Mouse (Mus musculus) limb, embryonic 13.5 days (tissue): Measurements from ENCODE around the gene T2. TPM values are rescaled to one million over a fixed set of nuclear protein-coding genes. Genes with fewer than 3 reads are reported as not detected.

ENCODE experiments used
- ATAC-seq: fragments of 200-750 bp; cut with Nextera tagmentation; 2 replicates; pipeline ENCODE4 v1.8.0; 2017; ENCODE audit warnings: low read depth, moderate number of reproducible peaks, moderate TSS enrichment; ENCODE audit not compliant: low FRiP score
- H3K27ac ChIP-seq: fragments of 300-500 bp; sonication (generic); 2 replicates; pipeline ENCODE4 v1.5.1; 2015; ENCODE audit warnings: inconsistent platforms, mild to moderate bottlenecking, moderate library complexity
- H3K27me3 ChIP-seq: fragments of 300-500 bp; sonication (generic); 2 replicates; pipeline ENCODE4 v1.6.1; 2015; ENCODE audit warnings: mild to moderate bottlenecking, inconsistent platforms
- H3K36me3 ChIP-seq: fragments of 300-500 bp; sonication (generic); 2 replicates; pipeline ENCODE4 v1.6.1; 2015; ENCODE audit warnings: inconsistent platforms, mild to moderate bottlenecking, moderate library complexity
- H3K4me1 ChIP-seq: fragments of 300-500 bp; sonication (generic); 2 replicates; pipeline ENCODE4 v1.6.1; 2015; ENCODE audit warnings: inconsistent platforms
- H3K4me2 ChIP-seq: fragments of 300-500 bp; sonication (generic); replicated peaks from 2 replicates; pipeline ENCODE4 v1.6.1; 2015; ENCODE audit warnings: inconsistent platforms, mild to moderate bottlenecking, moderate library complexity
- H3K4me3 ChIP-seq: fragments of 300-500 bp; sonication (generic); 2 replicates; pipeline ENCODE4 v1.5.1; 2015; ENCODE audit warnings: moderate library complexity, mild to moderate bottlenecking, inconsistent platforms
- H3K9ac ChIP-seq: fragments of 300-500 bp; sonication (generic); 2 replicates; pipeline ENCODE4 v1.6.1; 2015; ENCODE audit warnings: mild to moderate bottlenecking, inconsistent platforms
- H3K9me3 ChIP-seq: fragments of 300-500 bp; sonication (generic); 2 replicates; pipeline ENCODE4 v1.6.1; 2016; ENCODE audit warnings: inconsistent platforms
- WGBS: fragments of 180-500 bp; shearing (Covaris S2); methylation state at CpG from one replicate; pipeline ENCODE4 v1.1.7; 2015; 5-methylcytosine and 5-hydroxymethylcytosine counted together
- polyA plus RNA-seq: library from polyadenylated mRNA; unstranded; fragments of >200 nt; fragmentation: Nextera tagmentation; extraction: Ambion mirVana; gene quantifications from 2 replicates; pipeline ENCODE4 v1.2.1, GENCODE M21; 2015

T2 gene
- polyA plus RNA-seq, 1 experiment from 2014 or later = 1.3 TPM

GRCm38 (mm10) chr17:8369171-8369570 lies 13.4 kb downstream of the T2 start:
- no peaks in the 10 kb centered on the region for H3K36me3 ChIP-seq
- H3K9ac ChIP-seq = no peak overlapping the region
- no peaks in the 10 kb centered on the region for H3K27me3 ChIP-seq
- WGBS = 79% methylated on average over 2 of the region's 2 CpGs
- ATAC-seq = no peak
- H3K4me3 ChIP-seq = no peak overlapping the region
- H3K9me3 ChIP-seq = no peaks in the 10 kb centered on the region
- no peak overlapping the region for H3K4me2 ChIP-seq
- H3K27ac ChIP-seq = no peak overlapping the region
- H3K4me1 ChIP-seq = peaks cover 49% of the 10 kb centered on the region

GRCm38 (mm10) chr17:8370634-8371229 lies 14.9 kb downstream of the T2 start:
- H3K36me3 ChIP-seq = no peaks in the 10 kb centered on the region
- no peak overlapping the region for H3K27ac ChIP-seq
- H3K4me1 ChIP-seq = peaks cover 52% of the 10 kb centered on the region
- no peaks in the 10 kb centered on the region for H3K27me3 ChIP-seq
- no peak overlapping the region for H3K4me3 ChIP-seq
- H3K4me2 ChIP-seq = no peak overlapping the region
- no peaks in the 10 kb centered on the region for H3K9me3 ChIP-seq
- no peak overlapping the region for H3K9ac ChIP-seq
- no peak for ATAC-seq
- 32% methylated on average over 13 of the region's 13 CpGs for WGBS

DNA sequence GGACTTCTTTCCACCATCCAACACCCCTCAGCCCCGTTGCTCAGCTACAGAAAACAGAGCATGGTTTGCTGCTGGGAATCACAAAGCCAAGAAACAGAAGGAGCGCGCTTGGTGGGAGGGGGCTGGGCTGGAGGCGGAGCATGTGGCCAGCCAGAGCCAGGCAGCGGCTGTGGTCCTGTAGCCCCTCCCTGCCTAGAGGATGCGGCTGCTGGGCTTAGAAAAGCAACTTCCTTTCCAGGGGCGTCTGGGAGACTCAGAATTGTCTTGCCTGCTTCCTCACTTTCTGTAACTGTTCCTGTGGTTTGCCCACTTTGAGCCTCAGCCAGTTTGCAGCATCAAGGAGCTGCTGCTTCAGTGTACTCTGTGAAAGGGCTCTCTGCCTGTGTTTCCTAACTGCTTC lies 16.0 kb downstream of the T2 start:
- ATAC-seq = peak; percentile 86
- 2% methylated on average over 7 of the region's 7 CpGs for WGBS
- H3K36me3 ChIP-seq = no peaks in the 10 kb centered on the region
- H3K9ac ChIP-seq = peak overlapping the region; percentile 63
- H3K4me3 ChIP-seq = peak overlapping the region; percentile 33
- peaks cover 53% of the 10 kb centered on the region for H3K4me1 ChIP-seq
- H3K4me2 ChIP-seq = peak overlapping the region; percentile 67
- H3K27ac ChIP-seq = peak overlapping the region; percentile 84
- H3K27me3 ChIP-seq = no peaks in the 10 kb centered on the region
- no peaks in the 10 kb centered on the region for H3K9me3 ChIP-seq

- Histone ChIP-seq H3K9ac (peak overlapping the region; percentile 63), H3K4me1 (peaks cover 47% of the 10 kb centered on the region)
- WGBS = 2% methylated on average over 18 of the region's 18 CpGs
Measured at GRCm38 (mm10) chr17:8372286-8373046, 16.7 kb downstream of the T2 start.

DNA sequence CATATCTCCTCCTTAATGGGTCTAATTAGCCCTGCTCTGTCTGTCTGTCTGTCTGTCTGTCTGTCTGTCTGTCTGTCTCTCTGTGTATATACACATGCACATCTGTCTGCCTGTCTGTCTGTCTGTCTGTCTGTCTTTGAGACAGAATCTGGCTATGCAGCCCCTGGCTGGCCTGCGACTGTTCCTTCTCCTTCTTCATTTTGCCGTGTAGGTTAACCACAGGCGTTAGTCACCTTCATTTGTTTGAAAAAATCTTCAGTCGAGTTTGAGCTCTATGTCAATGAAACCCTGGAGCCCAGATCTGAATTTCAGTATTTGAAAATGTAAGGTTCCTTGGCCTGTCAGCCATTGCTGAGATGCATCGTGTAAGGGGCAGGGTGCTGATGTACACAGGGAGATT lies 21.5 kb downstream of the T2 start:
- Histone ChIP-seq H3K9me3 (no peaks in the 10 kb centered on the region), H3K4me3 (no peak overlapping the region), H3K4me1 (peaks cover 11% of the 10 kb centered on the region), H3K9ac (no peak overlapping the region), H3K4me2 (no peak overlapping the region), H3K27me3 (no peaks in the 10 kb centered on the region), H3K36me3 (no peaks in the 10 kb centered on the region), H3K27ac (no peak overlapping the region)
- ATAC-seq = no peak
- WGBS = 51% methylated on average over 5 of the region's 5 CpGs

More at GRCm38 (mm10) chr17:8372286-8373046, 16.7 kb downstream of the T2 start:
- Histone ChIP-seq H3K9me3 (no peaks in the 10 kb centered on the region), H3K4me2 (peak overlapping the region; percentile 67), H3K27me3 (no peaks in the 10 kb centered on the region), H3K36me3 (no peaks in the 10 kb centered on the region), H3K4me3 (peak overlapping the region; percentile 33), H3K27ac (peak overlapping the region; percentile 84)
- ATAC-seq = peak; percentile 54; the same call in 1 of the 2 replicates

GRCm38 (mm10) chr17:8385441-8385840 lies 29.6 kb downstream of the T2 start:
- Histone ChIP-seq H3K27ac (no peak overlapping the region), H3K4me2 (no peak overlapping the region), H3K4me1 (peaks cover 14% of the 10 kb centered on the region), H3K4me3 (no peak overlapping the region), H3K9ac (no peak overlapping the region), H3K36me3 (no peaks in the 10 kb centered on the region), H3K9me3 (no peaks in the 10 kb centered on the region), H3K27me3 (peaks cover 29% of the 10 kb centered on the region)
- no peak for ATAC-seq
- 96% methylated on average over 2 of the region's 2 CpGs for WGBS

- no peak for ATAC-seq
- Histone ChIP-seq H3K9ac (peak overlapping the region; percentile 36; the same call in 1 of the 2 replicates), H3K27me3 (peaks cover 39% of the 10 kb centered on the region), H3K4me3 (peak overlapping the region; percentile 30), H3K4me2 (peak overlapping the region; percentile 62), H3K4me1 (peaks cover 14% of the 10 kb centered on the region), H3K27ac (no peak overlapping the region), H3K36me3 (no peaks in the 10 kb centered on the region), H3K9me3 (no peaks in the 10 kb centered on the region)
- WGBS = 1% methylated on average over 13 of the region's 13 CpGs
Measured at GRCm38 (mm10) chr17:8388463-8388862, 32.7 kb downstream of the T2 start.

DNA sequence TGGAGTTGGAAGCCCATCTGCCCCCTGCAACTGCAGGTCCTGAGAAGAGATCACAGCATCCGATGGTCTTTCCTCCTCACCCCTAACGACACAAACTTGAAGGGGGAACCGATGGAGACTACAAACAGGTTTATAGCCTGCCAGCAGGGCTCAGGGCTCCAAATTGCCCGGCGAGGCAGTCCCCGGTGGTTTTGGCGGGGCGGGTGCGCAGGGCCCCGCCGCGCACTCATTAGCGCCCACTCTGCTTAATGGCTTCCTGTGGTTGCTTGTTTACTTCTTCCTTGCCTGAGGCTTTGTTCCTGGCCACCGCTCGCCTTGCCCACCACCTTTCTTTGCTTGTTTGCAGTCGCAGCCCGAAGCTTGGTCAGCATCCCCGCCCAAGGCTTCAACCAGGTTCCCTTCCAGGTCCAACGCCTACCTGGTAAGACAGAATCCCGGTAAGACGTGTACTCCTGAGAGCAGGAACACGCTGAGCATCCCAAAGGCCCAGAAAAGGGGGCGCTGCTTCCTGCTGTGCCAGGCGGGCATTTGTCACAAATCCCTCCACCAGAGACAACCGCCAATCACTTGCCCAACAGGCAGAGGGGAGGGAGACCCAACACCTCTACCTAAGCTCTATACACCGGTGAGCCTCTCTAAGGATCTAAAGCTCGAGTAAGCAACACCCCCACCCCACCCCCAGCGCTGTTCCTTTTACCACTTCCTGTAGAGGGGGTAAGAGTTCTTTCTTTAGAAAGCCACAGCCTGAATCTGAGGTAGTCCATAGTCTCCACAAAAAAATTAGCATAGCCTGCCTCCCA lies 33.4 kb downstream of the T2 start:
- H3K27me3 ChIP-seq = peaks cover 39% of the 10 kb centered on the region
- no peaks in the 10 kb centered on the region for H3K36me3 ChIP-seq
- H3K9ac ChIP-seq = peak overlapping the region; percentile 36
- peak overlapping the region; percentile 62 for H3K4me2 ChIP-seq
- 1% methylated on average over 28 of the region's 28 CpGs for WGBS
- H3K4me3 ChIP-seq = peak overlapping the region; percentile 30
- no peaks in the 10 kb centered on the region for H3K9me3 ChIP-seq
- peaks cover 14% of the 10 kb centered on the region for H3K4me1 ChIP-seq
- ATAC-seq = no peak
- H3K27ac ChIP-seq = no peak overlapping the region

- Histone ChIP-seq H3K9me3 (no peaks in the 10 kb centered on the region), H3K4me1 (peaks cover 14% of the 10 kb centered on the region), H3K27me3 (peaks cover 39% of the 10 kb centered on the region), H3K4me3 (peak overlapping the region; percentile 30), H3K9ac (no peak overlapping the region), H3K36me3 (no peaks in the 10 kb centered on the region), H3K4me2 (peak overlapping the region; percentile 62), H3K27ac (no peak overlapping the region)
- no peak for ATAC-seq
- WGBS = 3% methylated on average over 10 of the region's 10 CpGs
Measured at GRCm38 (mm10) chr17:8389790-8390095, 34.0 kb downstream of the T2 start.

GRCm38 (mm10) chr17:8390487-8390886 lies 34.7 kb downstream of the T2 start:
- Histone ChIP-seq H3K4me2 (no peak overlapping the region), H3K27me3 (peaks cover 39% of the 10 kb centered on the region)
- WGBS = 65% methylated on average over 4 of the region's 4 CpGs

GRCm38 (mm10) chr17:8396371-8396770 lies 40.6 kb downstream of the T2 start:
- no peak overlapping the region for H3K27ac ChIP-seq
- H3K4me2 ChIP-seq = peak overlapping the region; percentile 19
- ATAC-seq = peak; percentile 66
- H3K9ac ChIP-seq = no peak overlapping the region
- no peak overlapping the region for H3K4me3 ChIP-seq
- 19% methylated on average over 4 of the region's 4 CpGs for WGBS
- peaks cover 30% of the 10 kb centered on the region for H3K4me1 ChIP-seq
- H3K27me3 ChIP-seq = peaks cover 16% of the 10 kb centered on the region
- no peaks in the 10 kb centered on the region for H3K36me3 ChIP-seq
- no peaks in the 10 kb centered on the region for H3K9me3 ChIP-seq

More at GRCm38 (mm10) chr17:8390487-8390886, 34.7 kb downstream of the T2 start:
- H3K4me3 ChIP-seq = no peak overlapping the region
- H3K27ac ChIP-seq = no peak overlapping the region
- ATAC-seq = no peak
- H3K9ac ChIP-seq = no peak overlapping the region
- peaks cover 14% of the 10 kb centered on the region for H3K4me1 ChIP-seq
- no peaks in the 10 kb centered on the region for H3K36me3 ChIP-seq
- no peaks in the 10 kb centered on the region for H3K9me3 ChIP-seq

- Histone ChIP-seq H3K4me1 (peaks cover 30% of the 10 kb centered on the region), H3K27ac (no peak overlapping the region), H3K36me3 (no peaks in the 10 kb centered on the region), H3K9ac (no peak overlapping the region), H3K9me3 (no peaks in the 10 kb centered on the region), H3K4me3 (no peak overlapping the region), H3K27me3 (peaks cover 13% of the 10 kb centered on the region), H3K4me2 (no peak overlapping the region)
- 56% methylated on average over 2 of the region's 2 CpGs for WGBS
- no peak for ATAC-seq
Measured at GRCm38 (mm10) chr17:8397946-8398345, 42.2 kb downstream of the T2 start.
